Mouse (Mus musculus) cerebellum, adult 2 months (tissue): ENCODE measurements around the gene Ptgds. TPM values are rescaled to one million over a fixed set of nuclear protein-coding genes. Genes with fewer than 3 reads are reported as not detected.

ENCODE experiments used
- DNase-seq, 2 experiments: peaks; one replicate each; pipeline ENCODE4 v3.0.0; 2021
- H3K27ac ChIP-seq: fragments of 200-500 bp; 2 replicates; pipeline ENCODE4 v1.5.1; 2012; ENCODE audit warnings: low read length, control low read depth, inconsistent platforms; ENCODE audit not compliant: insufficient read depth
- H3K27me3 ChIP-seq: fragments of 200-500 bp; 2 replicates; pipeline ENCODE4 v1.6.1; 2012; ENCODE audit warnings: inconsistent platforms, mild to moderate bottlenecking, low read length, moderate library complexity; ENCODE audit not compliant: control insufficient read depth, insufficient read depth
- H3K4me1 ChIP-seq: fragments of 200-500 bp; 2 replicates; pipeline ENCODE4 v1.6.1; 2011; ENCODE audit warnings: low read length; ENCODE audit not compliant: control insufficient read depth, insufficient read depth
- H3K4me3 ChIP-seq: fragments of 200-500 bp; replicated peaks from 2 replicates; pipeline ENCODE3; 2011; ENCODE audit warnings: mild to moderate bottlenecking, low read depth, low read length, control low read depth; ENCODE audit not compliant: insufficient read depth
- CTCF ChIP-seq: fragments of 200-500 bp; IDR thresholded peaks from 2 replicates; pipeline ENCODE4 v1.5.1; 2011; ENCODE audit warnings: low read depth, mild to moderate bottlenecking, control low read depth, low read length, moderate library complexity, borderline replicate concordance; ENCODE audit not compliant: insufficient read depth
- POLR2A ChIP-seq: fragments of 200-500 bp; IDR thresholded peaks from 2 replicates; pipeline ENCODE4 v1.6.1; 2011; ENCODE audit warnings: low read length, control low read depth, borderline replicate concordance; ENCODE audit not compliant: insufficient read depth
- WGBS: fragments of 180-500 bp; shearing (Covaris S2); methylation state at CpG from one replicate; pipeline ENCODE4 v1.1.7; 2018; 5-methylcytosine and 5-hydroxymethylcytosine counted together
- polyA plus RNA-seq: library from polyadenylated mRNA; depleted of rRNA; stranded (reverse); fragments of >200 nt; gene quantifications from 2 replicates; pipeline ENCODE4 v1.2.3, GENCODE M21; 2012; rRNA removed

The Ptgds gene
- 2,130 and 2,485 TPM in 2 replicates for polyA plus RNA-seq

DNA sequence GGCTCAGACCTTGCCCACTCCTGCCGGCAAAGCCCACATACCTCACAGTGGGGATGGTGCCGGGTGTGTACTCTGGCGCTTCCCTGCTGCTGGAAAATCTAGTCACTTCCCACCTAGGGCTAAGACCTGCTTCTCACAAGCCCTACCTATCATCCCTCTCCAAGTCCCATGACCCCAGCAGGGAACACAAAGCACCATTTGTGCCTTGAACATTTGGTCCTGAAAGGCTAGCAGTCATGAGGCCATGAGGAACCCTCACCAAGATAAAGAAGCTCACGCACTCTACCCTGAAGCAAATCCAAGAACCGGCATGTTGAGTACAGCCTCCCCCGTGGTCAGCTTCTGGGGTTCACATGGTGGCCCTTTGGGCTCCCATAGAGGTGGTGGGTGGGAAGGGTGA is at the start of gene Ptgds:
TSS of gene Ptgds (minus strand) at position 78 of the 400 bp plus-strand sequence.
- Histone ChIP-seq H3K4me1 (peaks cover 60% of the 10 kb centered on the region), H3K4me3 (no peak within 1 kb of the TSS), H3K27me3 (no peaks in the 10 kb centered on the region), H3K27ac (peak within 1 kb of the TSS; percentile 41)
- DNase-seq = no peak
- TF ChIP-seq CTCF (no peak), POLR2A (no peak)
- WGBS = 54% methylated on average over 6 of the region's 6 CpGs

DNA sequence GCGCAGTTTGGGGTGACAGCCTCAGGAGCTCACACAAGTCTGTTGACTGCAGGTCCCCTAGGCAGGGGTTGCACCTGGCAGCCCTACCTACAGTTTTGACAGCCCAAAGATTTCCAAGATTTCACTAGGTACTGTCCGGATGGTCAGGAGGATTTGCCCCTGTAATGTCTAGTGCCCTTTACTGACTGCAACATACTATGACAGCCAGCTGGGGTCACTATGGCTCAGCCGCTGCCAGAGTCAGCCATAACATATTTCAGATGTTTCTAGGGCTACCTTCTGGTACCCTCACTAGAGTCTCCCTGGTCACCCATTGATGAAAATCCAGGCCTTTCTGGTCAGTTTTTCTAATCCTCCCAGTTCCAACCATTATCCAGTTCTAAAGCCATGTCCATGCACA is 40.1 kb upstream of the Ptgds start:
- Histone ChIP-seq H3K4me1 (peaks cover 12% of the 10 kb centered on the region), H3K27ac (no peak overlapping the region), H3K27me3 (no peaks in the 10 kb centered on the region), H3K4me3 (no peak overlapping the region)
- 66% methylated on average over 3 of the region's 3 CpGs for WGBS
- DNase-seq = no peak
- TF ChIP-seq CTCF (peak; percentile 48; the same call in 1 of the 2 replicates), POLR2A (no peak)

GRCm38 (mm10) chr2:25506964-25507363 is 37.1 kb upstream of the Ptgds start:
- peak in 1 of 2 experiments; percentile 17 for DNase-seq
- Histone ChIP-seq H3K27me3 (no peaks in the 10 kb centered on the region), H3K27ac (no peak overlapping the region), H3K4me1 (peaks cover 22% of the 10 kb centered on the region), H3K4me3 (no peak overlapping the region)
- no peak for TF ChIP-seq POLR2A
- TF ChIP-seq CTCF = no peak
- WGBS = 26% methylated on average over 5 of the region's 5 CpGs

DNA sequence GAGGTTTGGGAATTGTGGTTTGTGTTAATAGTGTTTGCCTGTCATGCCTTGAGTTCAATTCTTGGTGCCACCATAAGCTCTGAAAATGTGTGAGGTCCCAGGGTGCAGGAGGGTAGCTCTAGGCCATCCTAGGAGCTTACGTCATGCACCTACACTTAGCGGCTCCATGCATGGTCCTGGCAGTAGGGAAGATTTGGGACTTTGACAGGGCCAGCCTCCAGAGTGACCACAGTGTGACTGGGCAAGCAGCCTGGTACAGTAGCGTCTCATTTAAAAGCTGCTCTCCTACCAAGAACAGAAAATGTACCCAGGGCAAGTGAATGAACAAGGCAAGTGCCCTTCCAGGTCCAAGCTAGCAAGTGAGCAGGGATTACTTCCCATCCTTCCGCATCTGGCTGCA is 36.0 kb upstream of the Ptgds start:
- peaks cover 28% of the 10 kb centered on the region for H3K4me1 ChIP-seq

DNA sequence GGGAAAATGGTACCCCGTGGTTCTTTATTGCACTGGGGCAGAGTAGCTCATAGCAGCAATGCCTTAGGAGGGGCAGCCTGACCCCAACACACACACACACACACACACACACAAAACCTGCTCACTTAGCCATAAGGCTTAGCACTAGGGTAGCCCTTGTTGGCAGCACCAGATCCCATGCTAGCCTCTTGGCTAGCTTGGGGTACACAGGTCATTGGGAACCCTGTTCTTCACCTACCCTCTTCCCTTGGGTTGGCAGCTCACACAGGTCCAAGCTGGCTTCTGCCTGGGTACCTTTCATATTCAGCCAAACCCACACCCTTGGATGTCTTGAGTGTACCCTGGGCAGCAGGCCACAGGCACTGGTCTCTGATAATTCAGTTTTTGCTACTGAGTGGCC is 35.2 kb upstream of the Ptgds start:
- Histone ChIP-seq H3K27me3 (no peaks in the 10 kb centered on the region), H3K4me1 (peaks cover 28% of the 10 kb centered on the region), H3K4me3 (no peak overlapping the region), H3K27ac (no peak overlapping the region)
- no peak for DNase-seq
- TF ChIP-seq CTCF (no peak), POLR2A (no peak)
- WGBS = 78% methylated on average over 1 of the region's 1 CpGs

More for the DNA sequence above, 36.0 kb upstream of the Ptgds start:
- no peak overlapping the region for H3K27ac ChIP-seq
- H3K4me3 ChIP-seq = no peak overlapping the region
- DNase-seq = peak; percentile 49 to 54
- 43% methylated on average over 4 of the region's 4 CpGs for WGBS
- TF ChIP-seq POLR2A (no peak), CTCF (no peak)
- H3K27me3 ChIP-seq = no peaks in the 10 kb centered on the region

- H3K4me3 ChIP-seq = no peak overlapping the region
- TF ChIP-seq POLR2A = no peak
- TF ChIP-seq CTCF = no peak
- no peak for DNase-seq
- H3K4me1 ChIP-seq = peaks cover 28% of the 10 kb centered on the region
- no peaks in the 10 kb centered on the region for H3K27me3 ChIP-seq
- H3K27ac ChIP-seq = no peak overlapping the region
- 89% methylated on average over 19 of the region's 19 CpGs for WGBS
Observed at GRCm38 (mm10) chr2:25504538-25504937, 34.7 kb upstream of the Ptgds start.

DNA sequence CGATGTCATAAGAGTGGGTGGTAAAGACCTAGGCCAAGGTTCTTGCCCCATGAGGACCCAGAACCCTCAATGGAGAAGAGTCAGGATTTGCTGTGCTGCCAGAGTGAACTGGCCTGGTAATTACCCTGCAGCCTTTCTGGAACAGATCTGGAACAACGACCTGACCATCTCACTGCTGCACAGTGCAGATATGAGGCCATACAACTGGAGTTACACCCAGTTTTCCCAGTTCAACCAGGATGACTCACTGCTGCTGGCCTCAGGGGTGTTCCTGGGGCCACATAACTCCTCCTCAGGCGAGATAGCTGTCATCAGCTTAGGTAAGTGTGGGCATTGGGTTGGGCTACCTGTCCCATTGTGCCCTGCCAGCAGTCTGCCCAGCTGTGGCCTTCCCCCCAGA is 32.9 kb upstream of the Ptgds start:
- TF ChIP-seq POLR2A = no peak
- TF ChIP-seq CTCF = no peak
- 84% methylated on average over 3 of the region's 3 CpGs for WGBS
- H3K27ac ChIP-seq = no peak overlapping the region
- no peaks in the 10 kb centered on the region for H3K27me3 ChIP-seq
- peaks cover 28% of the 10 kb centered on the region for H3K4me1 ChIP-seq
- DNase-seq = no peak
- no peak overlapping the region for H3K4me3 ChIP-seq

DNA sequence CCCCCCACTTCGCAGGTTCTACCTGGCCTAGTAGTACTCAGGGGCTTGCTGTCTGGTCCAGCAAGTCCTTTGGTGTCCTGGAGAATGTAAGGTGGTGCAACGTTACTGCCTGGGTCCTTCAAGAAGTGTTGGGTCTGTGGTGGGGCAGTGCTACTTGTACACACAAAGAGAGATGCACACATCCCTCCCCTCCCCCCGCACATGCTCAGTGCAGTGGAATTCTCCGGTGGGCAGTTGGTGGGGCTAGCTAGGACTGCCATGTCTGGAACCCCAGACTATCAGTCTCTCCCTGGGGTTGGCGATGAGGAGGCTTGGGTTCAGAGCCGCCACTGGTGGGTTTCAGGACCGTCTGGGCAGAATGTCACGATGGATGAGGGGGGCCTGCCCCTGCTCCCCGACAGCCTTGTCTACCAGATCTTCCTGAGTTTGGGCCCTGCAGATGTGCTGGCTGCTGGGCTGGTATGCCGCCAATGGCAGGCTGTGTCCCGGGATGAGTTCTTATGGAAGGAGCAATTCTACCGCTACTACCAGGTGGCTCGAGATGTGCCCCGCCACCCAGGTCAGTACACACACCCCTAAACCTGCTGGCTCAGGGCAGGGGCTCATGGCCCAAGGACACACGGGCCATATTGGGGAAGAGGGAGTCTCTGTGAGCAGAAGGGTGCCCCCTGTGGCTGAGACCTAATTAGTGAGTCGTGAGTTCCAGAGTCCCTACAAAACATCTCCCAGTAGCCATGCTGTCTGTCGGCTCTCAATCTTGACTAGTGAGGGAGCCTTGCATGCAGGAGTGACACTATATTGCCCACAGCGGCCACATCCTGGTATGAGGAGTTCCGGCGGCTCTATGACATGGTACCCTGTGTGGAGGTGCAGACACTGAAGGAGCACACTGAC is 32.0 kb upstream of the Ptgds start, which contains the start of gene C8g:
TSS of gene C8g (minus strand) at position 127 of the 894 bp plus-strand sequence.
- Histone ChIP-seq H3K27me3 (no peaks in the 10 kb centered on the region), H3K4me1 (peaks cover 28% of the 10 kb centered on the region), H3K4me3 (peak within 1 kb of the TSS; percentile 77), H3K27ac (peak within 1 kb of the TSS; percentile 79)
- TF ChIP-seq POLR2A (no peak), CTCF (no peak)
- 59% methylated on average over 20 of the region's 20 CpGs for WGBS
- peak in 1 of 2 experiments; percentile 54 for DNase-seq
